Mouse (Mus musculus): ENCODE results near the gene Ccr6. TPM values are rescaled to one million over a fixed set of nuclear protein-coding genes. Genes with fewer than 3 reads are reported as not detected.

Ccr6 gene
- polyA plus RNA-seq, 1 experiment from 2014 or later = not detected

- no peaks in the 10 kb centered on the region for H3K27me3 ChIP-seq (replicated peaks; ENCODE audit: control insufficient read depth, insufficient read depth, low read length)
- H3K9ac ChIP-seq (ENCODE audit: low read depth, low read length) = peak within 1 kb of the TSS; percentile 89
- DNase-seq (ENCODE audit: low spot score) = peak; percentile 74
- ATAC-seq (replicated peaks; ENCODE audit: low FRiP score) = peak; percentile 67
- no peaks in the 10 kb centered on the region; the same call in none of the 2 replicates for H3K4me1 ChIP-seq (replicated peaks; ENCODE audit: control insufficient read depth, insufficient read depth, low read length)
- H3K4me2 ChIP-seq = peak within 1 kb of the TSS; percentile 98
- no peaks in the 10 kb centered on the region for H3K36me3 ChIP-seq (ENCODE audit: control insufficient read depth, insufficient read depth, low read length)
- peak within 1 kb of the TSS; percentile 93 for H3K27ac ChIP-seq (ENCODE audit: low read depth, low read length)
- 1% methylated on average over 34 of the region's 35 CpGs for WGBS
- peak within 1 kb of the TSS; percentile 93 for H3K4me3 ChIP-seq (ENCODE audit: low read depth, low read length)
- no peaks in the 10 kb centered on the region for H3K9me3 ChIP-seq (ENCODE audit: control insufficient read depth, low read length)
These were observed 47.1 kb downstream of the Ccr6 start, which contains the start of gene Mpc1 for GRCm38 (mm10) chr17:8282821-8283525. Gene Mpc1, plus strand, starts transcription at chr17:8282904.

GRCm38 (mm10) chr17:8283526-8284253, 47.8 kb downstream of the Ccr6 start:
- Histone ChIP-seq H3K27me3 (replicated peaks; ENCODE audit: control insufficient read depth, insufficient read depth, low read length) (no peaks in the 10 kb centered on the region), H3K4me1 (replicated peaks; ENCODE audit: control insufficient read depth, insufficient read depth, low read length) (no peaks in the 10 kb centered on the region; the same call in none of the 2 replicates), H3K9ac (ENCODE audit: low read depth, low read length) (peak overlapping the region; percentile 89), H3K4me2 (peak overlapping the region; percentile 98), H3K9me3 (ENCODE audit: control insufficient read depth, low read length) (no peaks in the 10 kb centered on the region), H3K36me3 (ENCODE audit: control insufficient read depth, insufficient read depth, low read length) (no peaks in the 10 kb centered on the region), H3K4me3 (ENCODE audit: low read depth, low read length) (peak overlapping the region; percentile 93), H3K27ac (ENCODE audit: low read depth, low read length) (peak overlapping the region; percentile 93)
- DNase-seq (ENCODE audit: low spot score) (peak; percentile 89), ATAC-seq (replicated peaks; ENCODE audit: low FRiP score) (peak; percentile 96)
- WGBS = under 1% methylated on average over 77 of the region's 77 CpGs

- Histone ChIP-seq H3K4me3 (ENCODE audit: low read depth, low read length) (peak overlapping the region; percentile 93), H3K9me3 (ENCODE audit: control insufficient read depth, low read length) (no peaks in the 10 kb centered on the region), H3K4me1 (replicated peaks; ENCODE audit: control insufficient read depth, insufficient read depth, low read length) (no peaks in the 10 kb centered on the region; the same call in none of the 2 replicates), H3K9ac (ENCODE audit: low read depth, low read length) (peak overlapping the region; percentile 86), H3K27me3 (replicated peaks; ENCODE audit: control insufficient read depth, insufficient read depth, low read length) (no peaks in the 10 kb centered on the region), H3K4me2 (peak overlapping the region; percentile 98), H3K27ac (ENCODE audit: low read depth, low read length) (peak overlapping the region; percentile 93), H3K36me3 (ENCODE audit: control insufficient read depth, insufficient read depth, low read length) (no peaks in the 10 kb centered on the region)
- under 1% methylated on average over 32 of the region's 32 CpGs for WGBS
- DNase-seq (ENCODE audit: low spot score) (peak; percentile 56), ATAC-seq (replicated peaks; ENCODE audit: low FRiP score) (peak; percentile 43)
These were observed 48.4 kb downstream of the Ccr6 start for GRCm38 (mm10) chr17:8284254-8284661.

GRCm38 (mm10) chr17:8285056-8285455, 49.2 kb downstream of the Ccr6 start:
- Histone ChIP-seq H3K9me3 (ENCODE audit: control insufficient read depth, low read length) (no peaks in the 10 kb centered on the region), H3K4me3 (ENCODE audit: low read depth, low read length) (peak overlapping the region; percentile 93), H3K27ac (ENCODE audit: low read depth, low read length) (peak overlapping the region; percentile 4; the same call in 1 of the 2 replicates), H3K4me1 (replicated peaks; ENCODE audit: control insufficient read depth, insufficient read depth, low read length) (no peaks in the 10 kb centered on the region; the same call in none of the 2 replicates), H3K4me2 (peak overlapping the region; percentile 98), H3K36me3 (ENCODE audit: control insufficient read depth, insufficient read depth, low read length) (0 out of 2 replicates have a peak, but pooled peaks cover 3% of the 10 kb centered on the region), H3K27me3 (replicated peaks; ENCODE audit: control insufficient read depth, insufficient read depth, low read length) (no peaks in the 10 kb centered on the region), H3K9ac (ENCODE audit: low read depth, low read length) (peak overlapping the region; percentile 86)
- ATAC-seq (replicated peaks; ENCODE audit: low FRiP score) (no peak), DNase-seq (ENCODE audit: low spot score) (no peak)
- WGBS = 27% methylated on average over 8 of the region's 8 CpGs

GRCm38 (mm10) chr17:8286987-8287386, 51.1 kb downstream of the Ccr6 start:
- no peaks in the 10 kb centered on the region for H3K27me3 ChIP-seq (replicated peaks; ENCODE audit: control insufficient read depth, insufficient read depth, low read length)
- 86% methylated on average over 4 of the region's 4 CpGs for WGBS

GRCm38 (mm10) chr17:8289993-8290679, 54.3 kb downstream of the Ccr6 start:
- Histone ChIP-seq H3K4me3 (ENCODE audit: low read depth, low read length) (no peak overlapping the region), H3K9ac (ENCODE audit: low read depth, low read length) (no peak overlapping the region), H3K36me3 (ENCODE audit: control insufficient read depth, insufficient read depth, low read length) (0 out of 2 replicates have a peak, but pooled peaks cover 3% of the 10 kb centered on the region), H3K4me2 (no peak overlapping the region), H3K4me1 (replicated peaks; ENCODE audit: control insufficient read depth, insufficient read depth, low read length) (no peaks in the 10 kb centered on the region; the same call in 1 of the 2 replicates), H3K27ac (ENCODE audit: low read depth, low read length) (no peak overlapping the region), H3K9me3 (ENCODE audit: control insufficient read depth, low read length) (no peaks in the 10 kb centered on the region), H3K27me3 (replicated peaks; ENCODE audit: control insufficient read depth, insufficient read depth, low read length) (no peaks in the 10 kb centered on the region)
- DNase-seq (ENCODE audit: low spot score) = no peak
- 89% methylated on average over 3 of the region's 3 CpGs for WGBS
- ATAC-seq (replicated peaks; ENCODE audit: low FRiP score) = no peak

More at GRCm38 (mm10) chr17:8286987-8287386, 51.1 kb downstream of the Ccr6 start:
- Histone ChIP-seq H3K36me3 (ENCODE audit: control insufficient read depth, insufficient read depth, low read length) (0 out of 2 replicates have a peak, but pooled peaks cover 3% of the 10 kb centered on the region), H3K27ac (ENCODE audit: low read depth, low read length) (no peak overlapping the region), H3K4me2 (no peak overlapping the region), H3K9ac (ENCODE audit: low read depth, low read length) (no peak overlapping the region), H3K4me1 (replicated peaks; ENCODE audit: control insufficient read depth, insufficient read depth, low read length) (no peaks in the 10 kb centered on the region; the same call in none of the 2 replicates), H3K9me3 (ENCODE audit: control insufficient read depth, low read length) (no peaks in the 10 kb centered on the region), H3K4me3 (ENCODE audit: low read depth, low read length) (no peak overlapping the region)
- DNase-seq (ENCODE audit: low spot score) (no peak), ATAC-seq (replicated peaks; ENCODE audit: low FRiP score) (no peak)

GRCm38 (mm10) chr17:8290736-8291135, 54.9 kb downstream of the Ccr6 start:
- Histone ChIP-seq H3K27me3 (replicated peaks; ENCODE audit: control insufficient read depth, insufficient read depth, low read length) (no peaks in the 10 kb centered on the region), H3K4me1 (replicated peaks; ENCODE audit: control insufficient read depth, insufficient read depth, low read length) (no peaks in the 10 kb centered on the region), H3K36me3 (ENCODE audit: control insufficient read depth, insufficient read depth, low read length) (0 out of 2 replicates have a peak, but pooled peaks cover 3% of the 10 kb centered on the region), H3K4me2 (no peak overlapping the region), H3K9ac (ENCODE audit: low read depth, low read length) (no peak overlapping the region), H3K9me3 (ENCODE audit: control insufficient read depth, low read length) (no peaks in the 10 kb centered on the region), H3K27ac (ENCODE audit: low read depth, low read length) (no peak overlapping the region), H3K4me3 (ENCODE audit: low read depth, low read length) (no peak overlapping the region)
- DNase-seq (ENCODE audit: low spot score) (no peak), ATAC-seq (replicated peaks; ENCODE audit: low FRiP score) (no peak)

GRCm38 (mm10) chr17:8295825-8296224, 60.0 kb downstream of the Ccr6 start:
- DNase-seq (ENCODE audit: low spot score) (no peak), ATAC-seq (replicated peaks; ENCODE audit: low FRiP score) (no peak)
- Histone ChIP-seq H3K4me1 (replicated peaks; ENCODE audit: control insufficient read depth, insufficient read depth, low read length) (no peaks in the 10 kb centered on the region), H3K27me3 (replicated peaks; ENCODE audit: control insufficient read depth, insufficient read depth, low read length) (no peaks in the 10 kb centered on the region; the same call in 1 of the 2 replicates), H3K9me3 (ENCODE audit: control insufficient read depth, low read length) (no peaks in the 10 kb centered on the region), H3K4me2 (no peak overlapping the region), H3K9ac (ENCODE audit: low read depth, low read length) (no peak overlapping the region), H3K4me3 (ENCODE audit: low read depth, low read length) (no peak overlapping the region), H3K36me3 (ENCODE audit: control insufficient read depth, insufficient read depth, low read length) (no peaks in the 10 kb centered on the region), H3K27ac (ENCODE audit: low read depth, low read length) (no peak overlapping the region)

Measured in liver, embryonic 11.5 days (tissue).